Mouse (Mus musculus) granulocyte monocyte progenitor cell, adult 5-6 weeks (primary cell): Measurements from ENCODE around the gene Ak9. TPM values are rescaled to one million over a fixed set of nuclear protein-coding genes. Genes with fewer than 3 reads are reported as not detected.

Experiments
- ATAC-seq: replicated peaks from 2 replicates; pipeline ENCODE4 v1.8.0; 2016; ENCODE audit warnings: mild to moderate bottlenecking, moderate TSS enrichment, inconsistent platforms; ENCODE audit not compliant: poor library complexity, severe bottlenecking
- total RNA-seq, 2 experiments: library from RNA; stranded (forward) in 1 of 2; stranded (reverse) in 1 of 2; fragments of 200-712, 200-1000 nt in 1 of 2; fragments of >200 nt in 1 of 2; fragmentation: Nextera tagmentation in 1 of 2; gene quantifications; 2 replicates each; pipeline ENCODE4 v1.2.3; 2014 to 2017

Ak9 gene
- total RNA-seq, 2 experiments from 2014 or later = not detected

- no peak for ATAC-seq
These were observed 177.4 kb downstream of the Ak9 start for GRCm38 (mm10) chr10:41480938-41481880.

GRCm38 (mm10) chr10:41482446-41482845 is 178.7 kb downstream of the Ak9 start:
- ATAC-seq = no peak

Other genes with a start within 250 kb of the Ak9 start
- not detected in 2 replicates for gene Gpr6, start 231.7 kb upstream of the Ak9 start, total RNA-seq (2014; fragmentation: Nextera tagmentation)
- gene Gpr6, start 231.7 kb upstream of the Ak9 start, total RNA-seq (2017) = not detected in 2 replicates
- gene Fig4, start 720 bp upstream of the Ak9 start, total RNA-seq (2014; fragmentation: Nextera tagmentation) = 25.2 and 28.1 TPM in 2 replicates
- 34.8 and 48.5 TPM in 2 replicates for gene Fig4, start 720 bp upstream of the Ak9 start, total RNA-seq (2017)
- 11.4 and 14.1 TPM in 2 replicates for gene Zbtb24, start 146.4 kb downstream of the Ak9 start, total RNA-seq (2014; fragmentation: Nextera tagmentation)
- gene Zbtb24, start 146.4 kb downstream of the Ak9 start, total RNA-seq (2017) = 17.2 and 18.1 TPM in 2 replicates
- 74.8 and 105 TPM in 2 replicates for gene Mical1, start 172.3 kb downstream of the Ak9 start, total RNA-seq (2014; fragmentation: Nextera tagmentation)
- 32.2 and 49.3 TPM in 2 replicates for gene Mical1, start 172.3 kb downstream of the Ak9 start, total RNA-seq (2017)
- 23.0 and 24.4 TPM in 2 replicates for gene Smpd2, start 186.4 kb downstream of the Ak9 start, total RNA-seq (2014; fragmentation: Nextera tagmentation)
- gene Smpd2, start 186.4 kb downstream of the Ak9 start, total RNA-seq (2017) = 10.1 and 13.0 TPM in 2 replicates
- not detected in 2 replicates for gene Ppil6, start 186.5 kb downstream of the Ak9 start, total RNA-seq (2014; fragmentation: Nextera tagmentation)
- gene Ppil6, start 186.5 kb downstream of the Ak9 start, total RNA-seq (2017) = not detected in 2 replicates
- gene Cd164, start 215.4 kb downstream of the Ak9 start, total RNA-seq (2014; fragmentation: Nextera tagmentation) = 140 and 168 TPM in 2 replicates
- gene Cd164, start 215.4 kb downstream of the Ak9 start, total RNA-seq (2017) = 169 and 206 TPM in 2 replicates